Mouse (Mus musculus): Measurements from ENCODE around the gene Olfr71. TPM values are rescaled to one million over a fixed set of nuclear protein-coding genes. Genes with fewer than 3 reads are reported as not detected.
A peak's percentile ranks its signal among the peaks of the same experiment; 100 is the strongest.

The Olfr71 gene
- polyA plus RNA-seq, 1 experiment from 2014 or later: 0.09 TPM

DNA sequence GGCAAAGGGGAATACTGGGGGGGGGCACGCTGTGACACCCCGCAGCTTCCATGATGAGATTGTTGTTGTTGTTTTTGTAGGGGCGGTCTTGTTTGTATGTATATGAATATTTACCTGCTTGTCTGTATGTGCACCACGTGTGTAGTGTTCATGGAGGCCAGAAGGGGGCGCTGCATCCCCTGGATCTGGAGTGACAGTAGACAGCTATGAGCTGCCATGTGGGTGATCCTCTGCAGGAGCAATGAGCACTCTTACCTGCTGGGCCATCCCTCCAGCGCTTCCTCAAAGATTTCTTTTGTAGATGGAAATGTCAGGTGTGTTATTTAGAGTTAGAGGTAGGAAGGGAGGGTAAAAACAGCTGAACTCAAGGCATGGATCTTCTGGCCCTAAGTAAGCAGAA lies 6.6 kb downstream of the Olfr71 start:
- Histone ChIP-seq H3K4me3 (ENCODE audit: low read depth, low read length) (no peak overlapping the region), H3K4me1 (ENCODE audit: control insufficient read depth, insufficient read depth, low read length) (no peaks in the 10 kb centered on the region), H3K36me3 (ENCODE audit: control insufficient read depth, insufficient read depth, low read length) (no peaks in the 10 kb centered on the region), H3K27me3 (ENCODE audit: control insufficient read depth, insufficient read depth, low read length) (no peaks in the 10 kb centered on the region), H3K9ac (replicated peaks; ENCODE audit: low read depth, low read length) (no peak overlapping the region), H3K27ac (ENCODE audit: low read length) (no peak overlapping the region), H3K4me2 (replicated peaks; ENCODE audit: low read depth, low read length) (no peak overlapping the region), H3K9me3 (ENCODE audit: control insufficient read depth, low read depth, low read length) (no peaks in the 10 kb centered on the region)
- ATAC-seq (ENCODE audit: insufficient number of reproducible peaks, insufficient read depth, low FRiP score, low read depth): no peak
- WGBS: 72% methylated on average over 6 of the region's 6 CpGs

- no peak within 1 kb of the TSS for H3K4me3 ChIP-seq (ENCODE audit: low read depth, low read length)
- no peaks in the 10 kb centered on the region for H3K36me3 ChIP-seq (ENCODE audit: control insufficient read depth, insufficient read depth, low read length)
- no peaks in the 10 kb centered on the region for H3K4me1 ChIP-seq (ENCODE audit: control insufficient read depth, insufficient read depth, low read length)
- H3K4me2 ChIP-seq (replicated peaks; ENCODE audit: low read depth, low read length): no peak within 1 kb of the TSS
- ATAC-seq (ENCODE audit: insufficient number of reproducible peaks, insufficient read depth, low FRiP score, low read depth): no peak
- H3K27me3 ChIP-seq (ENCODE audit: control insufficient read depth, insufficient read depth, low read length): no peaks in the 10 kb centered on the region
- 85% methylated on average over 6 of the region's 6 CpGs for WGBS
- no peaks in the 10 kb centered on the region for H3K9me3 ChIP-seq (ENCODE audit: control insufficient read depth, low read depth, low read length)
- no peak within 1 kb of the TSS for H3K27ac ChIP-seq (ENCODE audit: low read length)
- H3K9ac ChIP-seq (replicated peaks; ENCODE audit: low read depth, low read length): no peak within 1 kb of the TSS
Measured at GRCm38 (mm10) chr4:43700707-43701106, 9.3 kb downstream of the Olfr71 start, which contains the start of gene Olfr70. Gene Olfr70 (minus strand): TSS chr4:43700807.

DNA sequence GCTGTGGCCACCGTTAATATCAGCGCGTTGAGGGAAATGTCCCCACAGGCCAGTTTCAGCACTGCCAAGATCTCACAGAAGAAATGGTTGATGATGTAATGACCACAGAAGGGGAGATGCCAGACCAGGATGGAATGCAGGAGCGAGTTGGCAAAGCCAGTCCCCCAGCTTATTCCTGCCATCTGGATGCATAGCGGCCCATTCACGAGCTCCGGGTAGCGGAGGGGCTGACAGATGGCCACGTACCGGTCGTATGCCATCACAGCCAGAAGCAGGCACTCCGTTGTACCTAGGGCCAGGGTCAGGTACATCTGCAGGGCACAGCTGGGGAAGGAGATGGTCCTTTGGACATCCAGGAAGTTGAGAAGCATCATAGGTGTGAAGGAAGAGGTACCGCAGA lies 13.5 kb downstream of the Olfr71 start:
- Histone ChIP-seq H3K9me3 (ENCODE audit: control insufficient read depth, low read depth, low read length) (no peaks in the 10 kb centered on the region), H3K9ac (replicated peaks; ENCODE audit: low read depth, low read length) (no peak overlapping the region), H3K36me3 (ENCODE audit: control insufficient read depth, insufficient read depth, low read length) (no peaks in the 10 kb centered on the region), H3K4me3 (ENCODE audit: low read depth, low read length) (no peak overlapping the region), H3K27me3 (ENCODE audit: control insufficient read depth, insufficient read depth, low read length) (no peaks in the 10 kb centered on the region), H3K4me1 (ENCODE audit: control insufficient read depth, insufficient read depth, low read length) (no peaks in the 10 kb centered on the region), H3K27ac (ENCODE audit: low read length) (no peak overlapping the region), H3K4me2 (replicated peaks; ENCODE audit: low read depth, low read length) (no peak overlapping the region)
- ATAC-seq (ENCODE audit: insufficient number of reproducible peaks, insufficient read depth, low FRiP score, low read depth): no peak
- WGBS: 89% methylated on average over 13 of the region's 13 CpGs

GRCm38 (mm10) chr4:43695249-43695671 lies 14.8 kb downstream of the Olfr71 start:
- WGBS: 24% methylated on average over 9 of the region's 9 CpGs

DNA sequence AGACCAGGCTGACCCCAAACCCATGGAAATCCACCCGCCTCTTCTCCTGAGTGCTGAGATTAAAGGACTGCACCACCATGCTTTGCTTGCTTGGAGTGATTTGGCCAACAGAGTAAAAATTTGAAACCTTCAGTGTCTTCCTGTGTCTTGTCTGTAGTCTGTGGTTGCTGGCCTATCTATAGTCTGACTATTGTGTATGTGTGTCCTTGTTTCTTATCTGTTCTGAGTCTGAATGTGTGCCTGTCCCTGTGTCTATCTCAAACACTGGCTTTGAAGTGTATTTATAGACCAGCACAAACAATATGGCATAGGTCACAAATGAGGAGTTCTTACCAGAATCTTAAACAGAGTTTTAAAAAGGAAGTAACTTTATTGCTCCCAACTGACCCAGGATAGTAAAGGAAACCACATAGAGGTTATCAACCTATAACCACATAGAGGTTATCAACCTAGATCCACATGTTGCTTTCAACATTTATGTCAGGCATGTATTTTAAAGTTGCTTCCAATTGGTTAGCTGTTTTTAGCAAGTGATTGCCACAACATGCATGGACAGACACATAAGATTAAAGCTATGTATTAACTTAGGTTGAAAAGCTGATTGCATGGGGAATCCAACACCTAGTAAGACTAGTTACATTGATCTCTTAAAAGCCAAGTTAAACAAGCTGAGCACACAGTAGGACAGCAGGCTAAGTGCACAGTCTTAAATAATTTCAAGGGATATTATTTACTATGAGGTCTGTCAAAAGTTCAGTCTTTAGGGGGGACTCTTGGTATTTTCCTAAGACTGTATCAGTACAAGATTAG lies 15.4 kb downstream of the Olfr71 start:
- Histone ChIP-seq H3K27ac (ENCODE audit: low read length) (no peak overlapping the region), H3K4me3 (ENCODE audit: low read depth, low read length) (no peak overlapping the region), H3K36me3 (ENCODE audit: control insufficient read depth, insufficient read depth, low read length) (peaks cover 5% of the 10 kb centered on the region; the same call in 1 of the 2 replicates), H3K9me3 (ENCODE audit: control insufficient read depth, low read depth, low read length) (no peaks in the 10 kb centered on the region), H3K27me3 (ENCODE audit: control insufficient read depth, insufficient read depth, low read length) (no peaks in the 10 kb centered on the region), H3K4me1 (ENCODE audit: control insufficient read depth, insufficient read depth, low read length) (no peaks in the 10 kb centered on the region), H3K4me2 (replicated peaks; ENCODE audit: low read depth, low read length) (no peak overlapping the region), H3K9ac (replicated peaks; ENCODE audit: low read depth, low read length) (no peak overlapping the region)
- WGBS: 79% methylated on average over 1 of the region's 1 CpGs
- no peak for ATAC-seq (ENCODE audit: insufficient number of reproducible peaks, insufficient read depth, low FRiP score, low read depth)

More at GRCm38 (mm10) chr4:43695249-43695671, 14.8 kb downstream of the Olfr71 start:
- Histone ChIP-seq H3K9ac (replicated peaks; ENCODE audit: low read depth, low read length) (no peak overlapping the region), H3K4me2 (replicated peaks; ENCODE audit: low read depth, low read length) (no peak overlapping the region), H3K4me3 (ENCODE audit: low read depth, low read length) (no peak overlapping the region), H3K4me1 (ENCODE audit: control insufficient read depth, insufficient read depth, low read length) (no peaks in the 10 kb centered on the region), H3K27ac (ENCODE audit: low read length) (no peak overlapping the region), H3K9me3 (ENCODE audit: control insufficient read depth, low read depth, low read length) (no peaks in the 10 kb centered on the region), H3K36me3 (ENCODE audit: control insufficient read depth, insufficient read depth, low read length) (no peaks in the 10 kb centered on the region), H3K27me3 (ENCODE audit: control insufficient read depth, insufficient read depth, low read length) (no peaks in the 10 kb centered on the region)
- ATAC-seq (ENCODE audit: insufficient number of reproducible peaks, insufficient read depth, low FRiP score, low read depth): peak; percentile 81; the same call in 1 of the 2 replicates

DNA sequence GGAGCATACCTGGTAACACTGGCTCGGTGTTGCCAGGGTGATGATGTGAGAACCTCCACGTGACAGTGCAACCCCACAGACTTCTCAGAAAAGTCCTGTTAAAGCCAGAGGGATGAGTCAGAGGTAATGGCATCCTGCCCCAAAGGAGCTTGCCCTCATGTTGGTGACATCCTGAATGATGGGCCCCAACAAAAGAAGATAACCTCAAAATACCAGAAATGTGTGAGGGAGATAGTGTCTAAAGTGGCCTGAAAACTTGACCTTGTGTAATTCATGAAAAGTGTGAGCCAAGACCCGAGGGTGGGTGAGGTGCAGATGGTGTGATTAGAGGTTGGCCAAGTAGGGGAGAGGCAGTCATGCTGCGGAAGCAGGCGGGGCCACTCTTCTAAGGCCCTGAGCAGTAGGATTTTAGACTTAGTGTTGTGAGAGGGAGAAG lies 16.2 kb downstream of the Olfr71 start:
- Histone ChIP-seq H3K36me3 (ENCODE audit: control insufficient read depth, insufficient read depth, low read length) (peaks cover 10% of the 10 kb centered on the region), H3K4me2 (replicated peaks; ENCODE audit: low read depth, low read length) (no peak overlapping the region), H3K9me3 (ENCODE audit: control insufficient read depth, low read depth, low read length) (no peaks in the 10 kb centered on the region), H3K4me1 (ENCODE audit: control insufficient read depth, insufficient read depth, low read length) (no peaks in the 10 kb centered on the region), H3K9ac (replicated peaks; ENCODE audit: low read depth, low read length) (no peak overlapping the region), H3K27ac (ENCODE audit: low read length) (no peak overlapping the region), H3K27me3 (ENCODE audit: control insufficient read depth, insufficient read depth, low read length) (no peaks in the 10 kb centered on the region), H3K4me3 (ENCODE audit: low read depth, low read length) (no peak overlapping the region)
- 66% methylated on average over 5 of the region's 5 CpGs for WGBS
- no peak; the same call in 1 of the 2 replicates for ATAC-seq (ENCODE audit: insufficient number of reproducible peaks, insufficient read depth, low FRiP score, low read depth)

DNA sequence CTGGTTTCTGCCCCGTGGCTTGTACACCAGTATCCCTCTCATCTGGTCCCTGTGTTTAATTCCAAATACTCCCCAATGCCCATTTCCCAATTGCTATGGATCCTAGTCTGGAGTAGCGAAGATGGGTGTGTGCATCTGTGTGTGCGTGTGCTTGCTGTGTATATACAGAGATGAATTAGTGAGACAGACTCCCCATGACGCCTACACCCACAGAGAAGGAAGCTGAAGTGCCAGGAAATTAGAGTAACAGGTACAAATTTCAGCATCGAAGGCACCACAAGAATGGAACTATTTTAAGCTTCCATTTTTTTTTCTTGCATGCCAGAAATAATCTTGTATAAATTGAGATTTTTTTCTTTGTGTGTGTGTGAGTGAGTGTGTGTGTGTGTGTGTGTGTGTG lies 19.0 kb downstream of the Olfr71 start:
- 71% methylated on average over 5 of the region's 5 CpGs for WGBS

DNA sequence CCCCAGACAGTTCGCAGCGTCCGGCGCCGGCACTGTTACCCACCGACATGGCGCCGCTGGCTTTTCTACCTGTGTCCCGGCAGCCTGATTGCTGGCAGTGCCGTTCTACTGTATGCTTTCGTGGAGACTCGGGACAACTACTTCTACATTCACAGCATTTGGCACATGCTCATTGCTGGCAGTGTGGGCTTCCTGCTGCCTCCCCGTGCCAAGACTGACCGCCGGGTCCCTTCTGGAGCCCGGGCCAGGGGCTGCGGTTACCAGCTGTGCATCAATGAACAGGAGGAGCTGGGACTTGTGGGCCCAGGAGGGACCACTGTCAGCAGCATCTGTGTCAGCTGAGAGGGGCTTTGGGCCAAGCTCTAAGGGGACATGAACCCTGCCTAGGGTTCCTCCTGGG lies 20.0 kb downstream of the Olfr71 start:
- Histone ChIP-seq H3K9ac (replicated peaks; ENCODE audit: low read depth, low read length) (no peak overlapping the region), H3K27ac (ENCODE audit: low read length) (no peak overlapping the region), H3K4me1 (ENCODE audit: control insufficient read depth, insufficient read depth, low read length) (no peaks in the 10 kb centered on the region), H3K4me3 (ENCODE audit: low read depth, low read length) (no peak overlapping the region), H3K4me2 (replicated peaks; ENCODE audit: low read depth, low read length) (no peak overlapping the region), H3K27me3 (ENCODE audit: control insufficient read depth, insufficient read depth, low read length) (no peaks in the 10 kb centered on the region), H3K9me3 (ENCODE audit: control insufficient read depth, low read depth, low read length) (no peaks in the 10 kb centered on the region), H3K36me3 (ENCODE audit: control insufficient read depth, insufficient read depth, low read length) (peaks cover 16% of the 10 kb centered on the region)
- no peak for ATAC-seq (ENCODE audit: insufficient number of reproducible peaks, insufficient read depth, low FRiP score, low read depth)
- WGBS: 96% methylated on average over 17 of the region's 17 CpGs

More for the DNA sequence above, 19.0 kb downstream of the Olfr71 start:
- Histone ChIP-seq H3K9ac (replicated peaks; ENCODE audit: low read depth, low read length) (no peak overlapping the region), H3K36me3 (ENCODE audit: control insufficient read depth, insufficient read depth, low read length) (peaks cover 15% of the 10 kb centered on the region), H3K4me3 (ENCODE audit: low read depth, low read length) (no peak overlapping the region), H3K27me3 (ENCODE audit: control insufficient read depth, insufficient read depth, low read length) (no peaks in the 10 kb centered on the region), H3K4me2 (replicated peaks; ENCODE audit: low read depth, low read length) (no peak overlapping the region), H3K4me1 (ENCODE audit: control insufficient read depth, insufficient read depth, low read length) (no peaks in the 10 kb centered on the region), H3K27ac (ENCODE audit: low read length) (no peak overlapping the region), H3K9me3 (ENCODE audit: control insufficient read depth, low read depth, low read length) (no peaks in the 10 kb centered on the region)
- ATAC-seq (ENCODE audit: insufficient number of reproducible peaks, insufficient read depth, low FRiP score, low read depth): no peak

All from stomach, embryonic 14.5 days (tissue).